Mouse (Mus musculus) CH12.LX (cell line): ENCODE measurements around the gene Prickle3. TPM values are rescaled to one million over a fixed set of nuclear protein-coding genes. Genes with fewer than 3 reads are reported as not detected.

Source experiments
- DNase-seq: peaks from one replicate; pipeline ENCODE4 v3.0.0-alpha.2; 2013; ENCODE audit errors: extremely low read depth
- H3K27ac ChIP-seq: 2 replicates; pipeline ENCODE4 v1.5.1; 2012; ENCODE audit warnings: low read depth, mild to moderate bottlenecking, control low read depth, moderate library complexity; ENCODE audit not compliant: insufficient read depth
- H3K27me3 ChIP-seq: replicated peaks from 2 replicates; pipeline ENCODE3; 2012; ENCODE audit warnings: inconsistent platforms
- H3K36me3 ChIP-seq, 2 experiments: replicated peaks in 1 of 2; 2 replicates each; pipeline versions ENCODE3 to v1.6.1; 2012; ENCODE audit warnings: inconsistent platforms in 1 of 2, low read length in 1 of 2, mild to moderate bottlenecking in 1 of 2, mixed read lengths in 1 of 2, moderate library complexity in 1 of 2; ENCODE audit not compliant: control insufficient read depth in 1 of 2, insufficient read depth in 1 of 2
- H3K4me1 ChIP-seq, 2 experiments: 2 replicates each; pipeline ENCODE4 v1.6.1; 2012; ENCODE audit warnings: inconsistent platforms in 1 of 2, moderate library complexity in 1 of 2; ENCODE audit not compliant: insufficient read depth in 2 of 2, control insufficient read depth in 1 of 2
- H3K4me2 ChIP-seq: 2 replicates; pipeline ENCODE4 v1.6.1; 2012; ENCODE audit warnings: low read depth, mild to moderate bottlenecking, control low read depth; ENCODE audit not compliant: poor library complexity, insufficient read depth, severe bottlenecking
- H3K4me3 ChIP-seq, 3 experiments: fragments of 150-350 bp in 1 of 3; sonication (generic) in 1 of 3; replicated peaks in 1 of 3; 2 replicates each; pipeline versions ENCODE3 to v1.5.1; 2011 to 2012; ENCODE audit warnings: low read depth in 2 of 3, low read length in 2 of 3, mild to moderate bottlenecking in 2 of 3, moderate library complexity in 2 of 3, control low read depth in 1 of 3, improper control_type of control experiment in 1 of 3, inconsistent platforms in 1 of 3, mixed read lengths in 1 of 3; ENCODE audit not compliant: poor library complexity in 1 of 3
- H3K79me2 ChIP-seq: replicated peaks from 2 replicates; pipeline ENCODE4 v1.6.1; 2012; ENCODE audit warnings: mild to moderate bottlenecking, moderate library complexity; ENCODE audit not compliant: control insufficient read depth, poor library complexity, insufficient read depth, severe bottlenecking; ENCODE audit errors: extremely low read depth
- H3K9ac ChIP-seq: 2 replicates; pipeline ENCODE4 v1.6.1; 2012; ENCODE audit warnings: low read depth, mild to moderate bottlenecking, control low read depth, moderate library complexity; ENCODE audit not compliant: insufficient read depth
- H3K9me3 ChIP-seq: replicated peaks from 2 replicates; pipeline ENCODE3; 2012; ENCODE audit warnings: low read length, inconsistent platforms, mixed read lengths
- BHLHE40 ChIP-seq: IDR thresholded peaks from 2 replicates; pipeline ENCODE4 v1.6.1; 2011; ENCODE audit warnings: mild to moderate bottlenecking, low read depth, low read length, improper control_type of control experiment
- CHD1 ChIP-seq: IDR thresholded peaks from 2 replicates; pipeline ENCODE4 v1.6.1; 2012; ENCODE audit warnings: low read depth, low read length, improper control_type of control experiment, inconsistent platforms
- CTCF ChIP-seq, 2 experiments: IDR thresholded peaks in 1 of 2; conservative IDR thresholded peaks in 1 of 2; 2 replicates each; pipeline ENCODE4 v1.5.1; 2011 to 2012; ENCODE audit warnings: low read depth in 2 of 2, low read length in 2 of 2, improper control_type of control experiment in 1 of 2, inconsistent platforms in 1 of 2, mild to moderate bottlenecking in 1 of 2, moderate library complexity in 1 of 2
- ELF1 ChIP-seq: IDR thresholded peaks from 2 replicates; pipeline ENCODE4 v1.6.1; 2014; ENCODE audit warnings: low read depth, mild to moderate bottlenecking, inconsistent platforms, low read length, improper control_type of control experiment
- EP300 ChIP-seq: IDR thresholded peaks from 2 replicates; pipeline ENCODE4 v1.6.1; 2011; ENCODE audit warnings: low read length, improper control_type of control experiment
- IRF4 ChIP-seq: IDR thresholded peaks from 2 replicates; pipeline ENCODE4 v1.6.1; 2014; ENCODE audit warnings: low read depth, mild to moderate bottlenecking, inconsistent platforms, low read length, improper control_type of control experiment
- MAX ChIP-seq: IDR thresholded peaks from 2 replicates; pipeline ENCODE4 v1.6.1; 2011; ENCODE audit warnings: low read length, improper control_type of control experiment
- PAX5 ChIP-seq: IDR thresholded peaks from 2 replicates; pipeline ENCODE4 v1.6.1; 2012; ENCODE audit warnings: low read length, inconsistent platforms, mixed read lengths
- POLR2A ChIP-seq: IDR thresholded peaks from 2 replicates; pipeline ENCODE4 v1.6.1; 2011; ENCODE audit warnings: low read depth, mild to moderate bottlenecking, improper control_type of control experiment, low read length
- SIN3A ChIP-seq: IDR thresholded peaks from 2 replicates; pipeline ENCODE4 v1.6.1; 2012; ENCODE audit warnings: low read length, improper control_type of control experiment, inconsistent platforms
- SMC3 ChIP-seq: IDR thresholded peaks from 2 replicates; pipeline ENCODE4 v1.6.1; 2011; ENCODE audit warnings: low read depth, low read length, improper control_type of control experiment
- TCF12 ChIP-seq: IDR thresholded peaks from 2 replicates; pipeline ENCODE4 v1.6.1; 2014; ENCODE audit warnings: low read depth, mild to moderate bottlenecking, inconsistent platforms, low read length, improper control_type of control experiment
- UBTF ChIP-seq: IDR thresholded peaks from 2 replicates; pipeline ENCODE4 v1.6.1; 2012; ENCODE audit warnings: low read depth, mild to moderate bottlenecking, inconsistent platforms, low read length, improper control_type of control experiment, moderate library complexity
- USF1 ChIP-seq: IDR thresholded peaks from 2 replicates; pipeline ENCODE4 v1.6.1; 2014; ENCODE audit warnings: low read depth, mild to moderate bottlenecking, inconsistent platforms, low read length, improper control_type of control experiment
- ZC3H11A ChIP-seq: IDR thresholded peaks from 2 replicates; pipeline ENCODE4 v1.6.1; 2012; ENCODE audit warnings: low read depth, mild to moderate bottlenecking, inconsistent platforms, low read length, improper control_type of control experiment
- ZKSCAN1 ChIP-seq: IDR thresholded peaks from 2 replicates; pipeline ENCODE4 v1.6.1; 2012; ENCODE audit warnings: low read depth, inconsistent platforms, low read length, improper control_type of control experiment, borderline replicate concordance
- ZNF384 ChIP-seq: IDR thresholded peaks from 2 replicates; pipeline ENCODE4 v1.6.1; 2012; ENCODE audit warnings: low read depth, low read length, improper control_type of control experiment, inconsistent platforms
- dilution Hi-C: fragments of 300-500 bp; cut with MboI; formaldehyde crosslinking; loops from 2 replicates; pipeline ENCODE4 v1.14.3; 2020; ENCODE audit warnings: low sequenced_read_pairs; ENCODE audit not compliant: extremely low pct_unique_long_range_greater_than_20kb, extremely low pct_ligation_motif_present
- in situ Hi-C: fragments of 300-500 bp; cut with MboI; formaldehyde crosslinking; loops from 3 replicates; pipeline ENCODE4 v1.14.3; 2019; ENCODE audit warnings: low sequenced_read_pairs, low pct_ligation_motif_present, low pct_unique_long_range_greater_than_20kb, mixed read lengths
- polyA plus RNA-seq: library from polyadenylated mRNA; unstranded; fragments of >175 nt; gene quantifications from 2 replicates; pipeline ENCODE4 v1.2.1, GENCODE M21; 2012; ENCODE audit warnings: low read depth; ENCODE audit not compliant: insufficient read length
- total RNA-seq, 2 experiments: library from RNA; depleted of rRNA; stranded (reverse); fragments of 300-350 nt in 1 of 2; fragments of >200 nt in 1 of 2; gene quantifications; 2 replicates each; pipeline ENCODE4 v1.2.3; 2012 to 2014

Gene Prickle3
- total and polyA plus RNA-seq, 3 experiments, result 2.2 to 12.5 (median 4.5) TPM

DNA sequence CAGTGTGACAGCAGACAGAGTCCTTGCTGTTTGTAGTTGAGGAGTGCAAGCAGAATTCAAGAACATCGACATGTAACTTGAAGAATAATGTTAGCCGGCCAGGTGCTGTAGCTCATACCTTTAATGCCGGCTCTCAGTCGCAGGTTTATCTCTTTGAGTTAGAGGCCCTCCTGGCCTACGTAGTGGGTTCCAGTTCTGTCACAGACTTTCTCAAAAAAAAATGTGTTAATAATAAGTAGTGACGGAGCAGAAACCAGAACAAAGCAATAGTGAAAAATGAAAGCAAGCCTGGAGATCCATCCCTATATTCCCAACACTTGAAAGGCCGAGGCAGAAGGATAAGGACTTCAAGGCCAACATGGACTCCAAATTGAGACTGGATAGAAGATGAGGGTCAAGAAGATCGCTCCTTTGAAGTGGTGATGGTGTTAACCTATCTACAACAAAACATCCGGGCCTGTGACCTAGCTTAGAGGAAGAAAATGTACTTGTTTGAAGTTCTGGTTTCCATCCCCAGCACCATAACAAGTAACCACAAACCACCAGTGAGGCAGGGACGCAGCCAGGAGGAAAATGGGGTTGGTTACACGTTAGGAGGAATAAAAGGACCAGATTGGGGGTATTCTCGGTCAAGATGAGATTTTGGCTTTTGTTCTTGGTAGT lies 39.0 kb upstream of the Prickle3 start:
- Histone ChIP-seq H3K9ac (no peak overlapping the region), H3K27ac (no peak overlapping the region), H3K4me2 (no peak overlapping the region), H3K79me2 (no peaks in the 10 kb centered on the region), H3K4me1 (no peaks in the 10 kb centered on the region), H3K36me3 (no peaks in the 10 kb centered on the region), H3K4me3 (no peak overlapping the region), H3K27me3 (peaks cover 6% of the 10 kb centered on the region), H3K9me3 (no peaks in the 10 kb centered on the region)
- TF ChIP-seq UBTF, result no peak
- TF ChIP-seq POLR2A, result no peak
- TF ChIP-seq CTCF (conservative IDR thresholded peaks at IDR 0.05 in 1 of 2, IDR thresholded peaks at IDR 0.05 in 1 of 2; ENCODE audit: low read depth in 2 of 2, low read length in 2 of 2), result no peak
- no peak for TF ChIP-seq SMC3
- TF ChIP-seq ELF1, result no peak
- TF ChIP-seq MAX, result no peak
- no peak for TF ChIP-seq PAX5
- TF ChIP-seq IRF4, result no peak
- TF ChIP-seq ZC3H11A, result no peak
- no peak for DNase-seq
- in situ Hi-C loops, result no loop called here
- dilution Hi-C loops, result no loop called here

DNA sequence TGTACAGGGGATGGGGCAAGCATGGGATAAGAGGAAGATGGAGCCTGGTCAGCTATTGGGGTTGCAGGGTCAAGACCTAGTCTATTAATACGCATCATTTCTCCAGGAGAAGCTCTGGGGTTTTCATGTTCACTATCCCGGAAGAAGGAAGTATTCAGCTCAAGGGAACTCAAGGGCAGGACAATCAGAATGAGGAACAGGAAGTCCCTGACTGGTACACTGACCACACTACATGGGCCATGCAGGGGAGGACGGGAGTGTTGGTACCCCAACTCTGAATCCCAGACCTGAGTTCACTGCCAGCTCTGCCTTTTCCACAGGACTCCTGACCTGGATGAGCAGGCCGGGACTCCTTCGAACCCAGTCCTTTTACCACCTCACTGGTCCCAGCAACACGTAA lies 24.5 kb upstream of the Prickle3 start:
- H3K9me3 ChIP-seq, result no peaks in the 10 kb centered on the region
- no peak for TF ChIP-seq EP300
- no peak for TF ChIP-seq TCF12
- no peak for TF ChIP-seq BHLHE40
- peak; percentile 38; the same call in 1 of the 2 replicates for TF ChIP-seq ELF1
- no peak for TF ChIP-seq SIN3A
- TF ChIP-seq ZKSCAN1, result no peak
- no peak for TF ChIP-seq CHD1
- no peaks in the 10 kb centered on the region for H3K79me2 ChIP-seq
- H3K4me3 ChIP-seq, result no peak overlapping the region
- H3K9ac ChIP-seq, result no peak overlapping the region
- DNase-seq, result no peak
- H3K36me3 ChIP-seq, result no peaks in the 10 kb centered on the region
- no peaks in the 10 kb centered on the region for H3K27me3 ChIP-seq
- H3K27ac ChIP-seq, result no peak overlapping the region
- in situ Hi-C loops (no loop called here), dilution Hi-C loops (no loop called here)
- no peak overlapping the region for H3K4me2 ChIP-seq
- no peaks in the 10 kb centered on the region for H3K4me1 ChIP-seq

DNA sequence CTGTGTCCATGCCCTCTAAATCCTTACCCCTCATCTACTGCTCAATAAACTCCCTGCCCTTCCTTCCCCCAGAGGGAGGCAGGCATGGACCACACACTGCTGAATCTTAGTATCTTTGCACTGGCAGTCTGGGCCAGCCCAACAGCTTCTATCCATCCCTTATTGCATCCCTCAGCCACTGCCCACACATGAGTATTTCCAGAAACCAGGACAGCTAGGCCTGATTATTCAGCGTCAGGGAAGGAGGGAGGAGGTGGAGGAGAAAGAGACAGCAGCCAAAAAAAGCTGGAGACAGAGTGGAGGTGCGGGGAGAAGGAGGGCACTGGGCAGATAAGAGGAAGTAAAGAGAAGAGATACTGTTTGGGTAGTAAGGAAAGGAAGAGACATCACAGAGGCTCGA lies 22.0 kb upstream of the Prickle3 start:
- Histone ChIP-seq H3K27me3 (peaks cover 5% of the 10 kb centered on the region), H3K79me2 (no peaks in the 10 kb centered on the region), H3K9ac (no peak overlapping the region), H3K4me2 (no peak overlapping the region), H3K27ac (no peak overlapping the region), H3K4me1 (peaks cover 0 to 4% of the 10 kb centered on the region in 2 experiments; a peak in 1 of 4 replicates), H3K36me3 (no peaks in the 10 kb centered on the region), H3K4me3 (no peak overlapping the region), H3K9me3 (no peaks in the 10 kb centered on the region)
- TF ChIP-seq USF1 (no peak), ZNF384 (no peak)
- no peak for DNase-seq
- dilution Hi-C loops, result no loop called here
- in situ Hi-C loops, result no loop called here
